Mouse (Mus musculus) hindbrain, embryonic 14.5 days (tissue): ENCODE results near the gene Tex45. TPM values are rescaled to one million over a fixed set of nuclear protein-coding genes. Genes with fewer than 3 reads are reported as not detected.

Experiments used
- ATAC-seq: fragments of 200-750 bp; cut with Nextera tagmentation; 2 replicates; pipeline ENCODE4 v1.8.0; 2017; ENCODE audit warnings: moderate number of reproducible peaks, mild to moderate bottlenecking, moderate TSS enrichment, moderate library complexity; ENCODE audit not compliant: low FRiP score
- DNase-seq: peaks from one replicate; pipeline ENCODE4 v3.0.0-alpha.2; 2015; ENCODE audit warnings: low spot score
- H3K27ac ChIP-seq: fragments of 300-500 bp; sonication (generic); 2 replicates; pipeline ENCODE4 v1.5.1; 2014; ENCODE audit warnings: mild to moderate bottlenecking, moderate library complexity
- H3K27me3 ChIP-seq: fragments of 300-500 bp; sonication (generic); 2 replicates; pipeline ENCODE4 v1.6.1; 2014; ENCODE audit warnings: mild to moderate bottlenecking, low read length, mixed read lengths; ENCODE audit not compliant: control insufficient read depth, insufficient read depth
- H3K36me3 ChIP-seq: fragments of 300-500 bp; sonication (generic); replicated peaks from 2 replicates; pipeline ENCODE4 v1.6.1; 2014; ENCODE audit not compliant: control insufficient read depth, insufficient read depth
- H3K4me1 ChIP-seq: fragments of 300-500 bp; sonication (generic); replicated peaks from 2 replicates; pipeline ENCODE4 v1.6.1; 2014; ENCODE audit warnings: antibody characterized with exemption, low read length, mixed read lengths; ENCODE audit not compliant: control insufficient read depth, insufficient read depth
- H3K4me2 ChIP-seq: fragments of 300-500 bp; sonication (generic); replicated peaks from 2 replicates; pipeline ENCODE4 v1.6.1; 2014; ENCODE audit warnings: mild to moderate bottlenecking, moderate library complexity
- H3K4me3 ChIP-seq: fragments of 300-500 bp; sonication (generic); replicated peaks from 2 replicates; pipeline ENCODE4 v1.5.1; 2014; ENCODE audit warnings: mild to moderate bottlenecking, low read length
- H3K9ac ChIP-seq: fragments of 300-500 bp; sonication (generic); 2 replicates; pipeline ENCODE4 v1.6.1; 2014
- H3K9me3 ChIP-seq: fragments of 300-500 bp; sonication (generic); 2 replicates; pipeline ENCODE4 v1.6.1; 2016; ENCODE audit warnings: low read length; ENCODE audit not compliant: control insufficient read depth
- WGBS: fragments of 180-500 bp; shearing (Covaris S2); extraction: QIAGEN DNeasy Blood & Tissue Kit; methylation state at CpG from one replicate; pipeline ENCODE4 v1.1.7; 2014; 5-methylcytosine and 5-hydroxymethylcytosine counted together
- polyA plus RNA-seq: library from polyadenylated mRNA; unstranded; fragments of >200 nt; fragmentation: Nextera tagmentation; extraction: Ambion mirVana; gene quantifications from 2 replicates; pipeline ENCODE4 v1.2.1, GENCODE M21; 2014

Tex45 gene
- polyA plus RNA-seq, 1 experiment from 2014 or later = 0.39 TPM

DNA sequence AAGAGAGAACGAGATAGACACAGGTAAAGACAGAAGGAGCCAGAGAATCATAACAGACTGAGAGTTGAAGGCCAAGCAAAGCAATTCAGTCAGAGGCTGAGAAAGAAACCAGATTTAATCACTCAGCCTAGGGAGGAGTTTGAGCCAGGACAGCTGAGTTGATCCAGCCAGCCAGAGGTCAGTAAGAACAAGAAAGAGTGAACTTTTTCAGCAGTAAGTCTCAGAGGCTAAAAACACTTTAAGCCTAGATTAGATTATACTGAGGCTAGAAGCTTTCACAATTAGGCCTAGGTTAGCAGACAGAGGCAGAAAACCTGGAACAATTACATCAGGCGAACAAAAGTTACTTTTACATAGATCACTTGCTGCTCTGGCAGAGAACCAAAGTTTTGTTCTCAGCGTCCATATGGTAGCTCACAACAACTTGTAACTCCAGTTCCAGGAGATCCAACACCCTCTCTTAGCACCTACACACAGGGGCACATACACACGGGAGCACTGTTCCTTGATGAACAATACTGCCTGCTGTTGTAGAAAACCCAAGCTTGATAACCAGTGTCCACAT is 9.6 kb downstream of the Tex45 start:
- H3K9me3 ChIP-seq = no peaks in the 10 kb centered on the region
- no peak overlapping the region for H3K9ac ChIP-seq
- no peak overlapping the region for H3K4me3 ChIP-seq
- H3K36me3 ChIP-seq = no peaks in the 10 kb centered on the region
- H3K4me1 ChIP-seq = no peaks in the 10 kb centered on the region
- 80% methylated on average over 4 of the region's 4 CpGs for WGBS
- H3K27ac ChIP-seq = no peak overlapping the region
- no peaks in the 10 kb centered on the region for H3K27me3 ChIP-seq
- no peak for ATAC-seq
- no peak overlapping the region for H3K4me2 ChIP-seq
- no peak for DNase-seq

DNA sequence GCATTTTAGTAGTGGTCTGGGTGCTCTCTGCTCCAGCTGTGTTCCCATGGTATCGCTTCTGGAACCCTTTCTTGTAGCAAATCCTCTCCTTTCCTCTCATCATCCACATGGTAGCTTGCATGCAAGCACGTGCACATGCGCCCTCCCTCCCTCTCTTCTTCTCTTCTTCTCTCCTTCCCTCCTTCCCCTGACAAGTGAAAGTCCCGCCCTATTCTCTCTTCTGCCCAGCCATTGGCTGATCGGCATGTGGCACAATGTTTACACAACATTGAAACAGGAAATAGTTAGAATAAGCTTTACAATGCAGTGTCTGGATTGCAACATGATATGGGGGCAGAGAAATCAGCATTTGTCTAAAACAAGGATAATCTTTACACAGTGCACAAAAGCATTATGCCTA is 10.9 kb downstream of the Tex45 start:
- Histone ChIP-seq H3K4me3 (no peak overlapping the region), H3K9me3 (no peaks in the 10 kb centered on the region), H3K27me3 (no peaks in the 10 kb centered on the region), H3K27ac (no peak overlapping the region), H3K4me2 (no peak overlapping the region), H3K9ac (no peak overlapping the region), H3K36me3 (no peaks in the 10 kb centered on the region), H3K4me1 (no peaks in the 10 kb centered on the region)
- DNase-seq (no peak), ATAC-seq (no peak)
- WGBS = 64% methylated on average over 5 of the region's 5 CpGs

DNA sequence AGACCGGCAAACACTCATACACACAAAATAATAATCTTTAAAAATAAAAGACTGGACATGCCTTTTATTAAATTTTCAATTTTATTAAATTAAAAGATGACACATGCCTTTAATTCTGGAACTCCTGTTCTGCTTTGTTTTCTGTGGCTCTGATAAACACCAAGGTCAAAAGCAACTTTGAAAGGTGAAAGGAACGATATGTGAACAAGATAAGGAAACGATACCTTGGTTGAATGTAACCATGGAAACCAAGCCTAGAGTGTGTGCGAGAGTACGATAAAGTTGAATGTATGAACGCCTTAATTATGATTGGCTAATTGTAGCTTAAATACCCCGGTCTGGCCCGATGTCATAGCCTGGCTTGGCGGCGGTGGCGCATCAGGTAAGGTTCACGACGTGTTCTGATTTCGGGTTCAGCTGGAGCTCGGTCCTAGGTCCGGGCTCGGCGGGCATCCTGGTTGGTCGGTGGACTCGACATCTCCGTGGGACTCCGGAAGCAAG is 11.6 kb downstream of the Tex45 start:
- WGBS = 86% methylated on average over 22 of the region's 22 CpGs
- no peak for ATAC-seq
- H3K4me2 ChIP-seq = no peak overlapping the region

DNA sequence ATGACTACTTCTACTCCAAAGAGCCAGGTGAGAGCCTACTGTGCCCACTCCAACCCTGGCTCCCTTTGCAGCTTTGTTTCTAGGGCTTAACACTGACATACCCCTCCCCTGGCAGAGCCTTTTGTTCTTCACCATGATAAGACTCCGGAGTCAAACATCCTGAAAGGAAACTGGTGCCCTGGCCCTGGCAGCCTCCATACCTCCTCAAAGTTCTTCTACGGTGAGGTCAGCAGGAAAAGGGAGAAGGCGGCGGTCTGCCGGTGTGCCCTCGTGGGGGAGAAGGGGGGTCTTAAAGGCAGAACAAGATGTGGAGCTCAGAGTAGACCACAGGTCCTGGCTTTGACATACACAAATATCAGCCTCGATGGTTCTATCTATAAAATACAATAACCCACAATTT is 12.9 kb downstream of the Tex45 start:
- WGBS = 87% methylated on average over 7 of the region's 7 CpGs
- Histone ChIP-seq H3K27me3 (no peaks in the 10 kb centered on the region), H3K36me3 (no peaks in the 10 kb centered on the region), H3K4me3 (no peak overlapping the region), H3K9ac (no peak overlapping the region), H3K27ac (no peak overlapping the region), H3K9me3 (no peaks in the 10 kb centered on the region), H3K4me2 (no peak overlapping the region), H3K4me1 (no peaks in the 10 kb centered on the region)
- ATAC-seq = no peak
- DNase-seq = no peak

More for the DNA sequence above, 11.6 kb downstream of the Tex45 start:
- Histone ChIP-seq H3K9ac (no peak overlapping the region), H3K36me3 (no peaks in the 10 kb centered on the region), H3K9me3 (no peaks in the 10 kb centered on the region), H3K27me3 (no peaks in the 10 kb centered on the region), H3K4me1 (no peaks in the 10 kb centered on the region), H3K27ac (no peak overlapping the region), H3K4me3 (no peak overlapping the region)
- no peak for DNase-seq

DNA sequence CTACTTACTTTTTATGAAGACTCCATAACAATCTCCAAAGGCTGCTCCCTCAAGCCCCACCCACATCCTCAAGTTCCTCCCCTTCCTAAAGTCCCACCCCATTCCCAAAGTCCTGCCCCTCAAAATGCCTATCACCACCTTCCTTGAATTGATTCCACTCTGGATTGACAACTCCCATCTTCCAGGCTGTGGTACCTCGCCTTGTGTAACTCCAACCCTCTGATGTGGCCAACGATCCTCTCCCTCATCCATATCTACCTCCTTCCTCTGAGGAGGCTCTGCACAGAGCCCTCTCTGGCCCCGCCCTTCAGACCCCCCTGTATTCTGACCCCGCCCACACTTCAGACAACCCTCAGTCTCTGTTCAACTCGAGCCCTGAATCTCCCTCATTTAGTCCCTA is 14.5 kb downstream of the Tex45 start:
- H3K4me2 ChIP-seq = no peak overlapping the region
- no peaks in the 10 kb centered on the region for H3K27me3 ChIP-seq
- no peak overlapping the region for H3K4me3 ChIP-seq
- H3K9me3 ChIP-seq = no peaks in the 10 kb centered on the region
- 32% methylated on average over 5 of the region's 5 CpGs for WGBS
- ATAC-seq = no peak
- H3K9ac ChIP-seq = no peak overlapping the region
- no peak for DNase-seq
- H3K27ac ChIP-seq = no peak overlapping the region
- H3K4me1 ChIP-seq = no peaks in the 10 kb centered on the region
- H3K36me3 ChIP-seq = no peaks in the 10 kb centered on the region

DNA sequence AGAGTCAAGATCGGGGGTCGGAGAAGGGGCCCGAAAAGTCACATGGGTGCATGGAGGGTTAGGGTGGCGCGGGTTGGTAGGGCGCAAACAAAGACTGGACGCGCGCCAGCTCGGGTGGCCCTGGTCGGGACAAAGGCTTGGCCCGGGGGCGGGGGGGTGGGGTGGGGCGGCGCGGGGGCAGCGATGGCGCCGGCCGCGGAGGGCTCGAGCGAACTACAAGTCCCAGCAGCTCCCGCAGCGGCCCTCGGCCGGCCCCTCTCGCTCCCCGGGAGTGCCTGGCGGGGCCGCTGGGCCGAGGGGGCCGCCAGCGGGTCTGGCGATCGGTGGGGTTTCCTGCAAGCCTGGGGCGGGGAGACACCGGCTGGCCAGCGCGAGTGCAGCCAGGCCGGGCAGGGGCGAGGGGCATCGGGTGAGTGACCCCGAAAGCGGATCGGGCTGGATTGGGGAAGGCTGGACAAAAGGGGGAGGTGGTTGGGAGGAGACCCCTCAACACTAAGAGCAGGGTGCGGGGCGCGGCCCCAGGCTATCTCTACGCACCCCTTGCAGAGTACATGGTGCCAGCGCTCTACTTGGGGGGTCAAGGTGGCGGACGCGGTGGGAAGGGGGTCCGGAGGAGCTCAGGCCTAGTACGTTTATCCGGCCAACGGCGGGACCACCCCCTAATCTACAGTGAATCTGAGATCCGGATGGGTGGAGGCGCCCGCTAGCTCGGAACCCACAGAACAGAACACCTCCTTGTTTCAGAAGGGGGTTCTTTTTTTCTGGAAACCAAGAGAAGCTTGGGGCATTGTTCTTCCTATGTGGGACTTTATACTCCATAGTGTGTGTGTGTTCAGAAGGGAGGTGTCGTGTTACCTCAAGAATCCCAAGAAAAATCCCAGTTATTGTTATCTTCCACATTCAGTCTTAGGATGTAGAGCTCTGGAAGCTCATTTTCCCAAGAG is 22.5 kb downstream of the Tex45 start, which contains the start of gene Zfp358:
Gene Zfp358, plus strand, starts transcription at position 238 of the 944 bp plus-strand sequence.
- DNase-seq (peak; percentile 75), ATAC-seq (peak; percentile 91)
- H3K9ac ChIP-seq = peak within 1 kb of the TSS; percentile 99
- peaks cover 16% of the 10 kb centered on the region; the same call in 1 of the 2 replicates for H3K4me1 ChIP-seq
- H3K27ac ChIP-seq = peak within 1 kb of the TSS; percentile 91
- WGBS = under 1% methylated on average over 64 of the region's 64 CpGs
- H3K9me3 ChIP-seq = no peaks in the 10 kb centered on the region; the same call in 1 of the 2 replicates
- peaks cover 28% of the 10 kb centered on the region for H3K36me3 ChIP-seq
- H3K27me3 ChIP-seq = no peaks in the 10 kb centered on the region
- H3K4me3 ChIP-seq = peak within 1 kb of the TSS; percentile 79
- H3K4me2 ChIP-seq = peak within 1 kb of the TSS; percentile 88

DNA sequence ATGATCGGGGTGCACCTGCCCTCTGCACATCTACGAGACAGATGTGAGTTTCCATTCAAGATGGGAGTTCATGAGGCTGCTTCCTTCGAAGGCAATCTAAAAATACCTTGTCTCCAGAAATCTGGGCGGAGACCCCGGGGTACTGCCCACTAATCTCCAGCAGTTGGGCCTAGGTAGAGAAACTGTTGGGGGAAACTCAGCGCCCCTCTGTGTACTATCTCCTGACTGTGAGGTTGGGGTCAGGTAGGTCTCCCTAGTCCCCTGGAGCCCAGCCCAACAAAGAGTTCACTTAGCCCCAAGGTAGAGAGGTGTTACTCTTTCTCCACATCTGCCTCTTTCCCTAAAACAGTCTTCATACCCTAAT is 23.2 kb downstream of the Tex45 start:
- no peak for DNase-seq

DNA sequence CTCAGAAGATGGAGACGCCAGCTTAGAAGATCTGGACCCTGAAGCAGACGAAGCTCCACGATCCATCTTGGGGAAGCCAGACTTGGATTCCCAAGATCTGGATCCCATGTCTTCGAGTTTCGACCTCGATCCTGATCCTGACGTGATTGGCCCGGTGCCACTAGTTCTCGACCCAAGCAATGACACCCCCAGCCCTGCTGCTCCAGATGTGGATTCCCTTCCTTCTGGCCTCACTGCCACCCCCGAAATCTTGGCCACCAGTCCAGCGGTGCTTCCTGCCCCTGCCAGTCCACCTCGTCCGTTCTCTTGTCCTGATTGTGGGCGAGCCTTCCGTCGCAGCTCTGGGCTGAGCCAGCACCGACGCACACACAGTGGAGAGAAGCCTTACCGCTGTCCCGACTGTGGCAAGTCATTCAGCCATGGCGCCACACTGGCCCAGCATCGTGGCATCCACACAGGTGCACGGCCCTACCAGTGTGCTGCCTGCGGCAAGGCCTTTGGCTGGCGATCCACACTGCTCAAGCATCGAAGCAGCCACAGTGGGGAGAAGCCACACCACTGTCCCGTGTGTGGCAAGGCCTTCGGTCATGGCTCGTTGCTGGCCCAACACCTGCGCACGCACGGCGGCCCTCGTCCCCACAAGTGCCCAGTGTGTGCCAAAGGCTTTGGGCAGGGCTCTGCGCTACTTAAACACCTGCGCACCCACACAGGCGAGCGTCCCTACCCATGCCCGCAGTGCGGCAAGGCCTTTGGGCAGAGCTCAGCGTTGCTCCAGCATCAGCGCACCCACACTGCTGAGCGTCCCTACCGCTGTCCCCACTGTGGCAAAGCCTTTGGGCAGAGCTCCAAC is 25.1 kb downstream of the Tex45 start:
- Histone ChIP-seq H3K4me1 (peaks cover 26% of the 10 kb centered on the region), H3K36me3 (peaks cover 31% of the 10 kb centered on the region), H3K9ac (no peak overlapping the region), H3K9me3 (no peaks in the 10 kb centered on the region; the same call in 1 of the 2 replicates), H3K4me3 (no peak overlapping the region), H3K4me2 (no peak overlapping the region), H3K27me3 (no peaks in the 10 kb centered on the region), H3K27ac (no peak overlapping the region)
- 96% methylated on average over 44 of the region's 44 CpGs for WGBS
- DNase-seq = no peak
- ATAC-seq = no peak

More for the DNA sequence above, 23.2 kb downstream of the Tex45 start:
- Histone ChIP-seq H3K9ac (peak overlapping the region; percentile 99), H3K4me3 (peak overlapping the region; percentile 79), H3K36me3 (peaks cover 28% of the 10 kb centered on the region), H3K9me3 (no peaks in the 10 kb centered on the region; the same call in 1 of the 2 replicates), H3K4me2 (peak overlapping the region; percentile 88), H3K27ac (peak overlapping the region; percentile 91), H3K4me1 (peaks cover 17% of the 10 kb centered on the region; the same call in 1 of the 2 replicates), H3K27me3 (no peaks in the 10 kb centered on the region)
- ATAC-seq = no peak
- 44% methylated on average over 6 of the region's 6 CpGs for WGBS

DNA sequence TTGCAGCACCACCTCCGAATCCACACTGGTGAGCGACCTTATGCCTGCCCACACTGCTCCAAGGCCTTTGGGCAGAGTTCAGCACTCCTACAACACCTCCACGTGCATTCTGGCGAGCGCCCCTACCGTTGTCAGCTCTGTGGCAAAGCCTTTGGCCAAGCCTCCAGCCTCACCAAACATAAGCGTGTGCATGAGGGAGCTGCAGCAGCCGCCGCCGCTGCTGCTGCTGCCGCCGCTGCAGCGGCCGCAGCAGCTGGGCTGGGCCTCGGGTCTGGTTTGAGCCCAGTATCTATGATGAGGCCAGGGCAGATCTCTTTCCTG is 25.7 kb downstream of the Tex45 start:
- Histone ChIP-seq H3K27me3 (no peaks in the 10 kb centered on the region), H3K4me2 (no peak overlapping the region), H3K9me3 (no peaks in the 10 kb centered on the region; the same call in 1 of the 2 replicates), H3K9ac (no peak overlapping the region), H3K4me1 (peaks cover 32% of the 10 kb centered on the region), H3K27ac (no peak overlapping the region), H3K36me3 (peaks cover 31% of the 10 kb centered on the region), H3K4me3 (no peak overlapping the region)
- no peak for ATAC-seq
- 93% methylated on average over 15 of the region's 15 CpGs for WGBS
- no peak for DNase-seq
